Mouse (Mus musculus) forebrain, embryonic 16.5 days (tissue): ENCODE data around the gene Lhx5. TPM values are rescaled to one million over a fixed set of nuclear protein-coding genes. Genes with fewer than 3 reads are reported as not detected.

Experiments
- ATAC-seq: fragments of 200-750 bp; cut with Nextera tagmentation; 2 replicates; pipeline ENCODE4 v1.8.0; 2017; ENCODE audit warnings: mild to moderate bottlenecking, moderate library complexity
- H3K27ac ChIP-seq: fragments of 300-500 bp; sonication (generic); 2 replicates; pipeline ENCODE4 v1.5.1; 2014; ENCODE audit warnings: low read length, control low read depth
- H3K27me3 ChIP-seq: fragments of 300-500 bp; sonication (generic); replicated peaks from 2 replicates; pipeline ENCODE4 v1.6.1; 2014; ENCODE audit warnings: low read length; ENCODE audit not compliant: control insufficient read depth, insufficient read depth
- H3K36me3 ChIP-seq: fragments of 300-500 bp; sonication (generic); 2 replicates; pipeline ENCODE4 v1.6.1; 2014; ENCODE audit not compliant: control insufficient read depth, insufficient read depth
- H3K4me1 ChIP-seq: fragments of 300-500 bp; sonication (generic); replicated peaks from 2 replicates; pipeline ENCODE4 v1.6.1; 2014; ENCODE audit warnings: low read length; ENCODE audit not compliant: control insufficient read depth, insufficient read depth
- H3K4me2 ChIP-seq: fragments of 300-500 bp; sonication (generic); 2 replicates; pipeline ENCODE4 v1.6.1; 2014; ENCODE audit warnings: mild to moderate bottlenecking, low read length, control low read depth
- H3K4me3 ChIP-seq: fragments of 300-500 bp; sonication (generic); replicated peaks from 2 replicates; pipeline ENCODE4 v1.5.1; 2014; ENCODE audit warnings: mild to moderate bottlenecking, low read length, control low read depth
- H3K9ac ChIP-seq: fragments of 300-500 bp; sonication (generic); replicated peaks from 2 replicates; pipeline ENCODE4 v1.6.1; 2014; ENCODE audit warnings: low read depth, low read length, control low read depth
- H3K9me3 ChIP-seq: fragments of 300-500 bp; sonication (generic); 2 replicates; pipeline ENCODE4 v1.6.1; 2016; ENCODE audit warnings: low read length; ENCODE audit not compliant: control insufficient read depth
- WGBS: fragments of 180-500 bp; shearing (Covaris S2); extraction: QIAGEN DNeasy Blood & Tissue Kit; methylation state at CpG from one replicate; pipeline ENCODE4 v1.1.7; 2014; 5-methylcytosine and 5-hydroxymethylcytosine counted together
- polyA plus RNA-seq: library from polyadenylated mRNA; unstranded; fragments of >200 nt; fragmentation: Nextera tagmentation; extraction: Ambion mirVana; gene quantifications from 2 replicates; pipeline ENCODE4 v1.2.1, GENCODE M21; 2015

The Lhx5 gene
- polyA plus RNA-seq, 1 experiment from 2014 or later, result 7.0 TPM

GRCm38 (mm10) chr5:120428990-120429389 lies 2.5 kb upstream of the Lhx5 start:
- H3K9ac ChIP-seq, result no peak overlapping the region
- H3K36me3 ChIP-seq, result no peaks in the 10 kb centered on the region
- H3K9me3 ChIP-seq, result no peaks in the 10 kb centered on the region
- ATAC-seq, result no peak
- H3K4me1 ChIP-seq, result peaks cover 17% of the 10 kb centered on the region
- H3K27ac ChIP-seq, result no peak overlapping the region
- WGBS, result 5% methylated on average over 5 of the region's 6 CpGs
- no peak overlapping the region for H3K4me3 ChIP-seq
- no peak overlapping the region for H3K4me2 ChIP-seq
- peaks cover 67% of the 10 kb centered on the region for H3K27me3 ChIP-seq

- Histone ChIP-seq H3K4me3 (no peak overlapping the region), H3K4me2 (no peak overlapping the region), H3K9me3 (no peaks in the 10 kb centered on the region), H3K36me3 (no peaks in the 10 kb centered on the region), H3K27me3 (peaks cover 74% of the 10 kb centered on the region), H3K4me1 (peaks cover 17% of the 10 kb centered on the region), H3K27ac (no peak overlapping the region), H3K9ac (no peak overlapping the region)
- WGBS, result 28% methylated on average over 6 of the region's 6 CpGs
- ATAC-seq, result no peak
These were observed 1.8 kb upstream of the Lhx5 start for GRCm38 (mm10) chr5:120429692-120430091.

- Histone ChIP-seq H3K9me3 (no peaks in the 10 kb centered on the region), H3K9ac (no peak overlapping the region; the same call in 1 of the 2 replicates), H3K27me3 (peaks cover 81% of the 10 kb centered on the region), H3K27ac (no peak overlapping the region), H3K36me3 (no peaks in the 10 kb centered on the region), H3K4me1 (peaks cover 24% of the 10 kb centered on the region), H3K4me3 (peak overlapping the region; percentile 35), H3K4me2 (no peak overlapping the region)
- 1% methylated on average over 30 of the region's 30 CpGs for WGBS
- no peak for ATAC-seq
These were observed 407 bp upstream of the Lhx5 start for GRCm38 (mm10) chr5:120431001-120431583.

- H3K4me3 ChIP-seq, result peak overlapping the region; percentile 35
- H3K27me3 ChIP-seq, result peaks cover 80% of the 10 kb centered on the region
- H3K9me3 ChIP-seq, result no peaks in the 10 kb centered on the region
- no peak overlapping the region for H3K4me2 ChIP-seq
- WGBS, result under 1% methylated on average over 9 of the region's 9 CpGs
- ATAC-seq, result no peak
- H3K27ac ChIP-seq, result no peak overlapping the region
- H3K9ac ChIP-seq, result no peak overlapping the region
- no peaks in the 10 kb centered on the region for H3K36me3 ChIP-seq
- H3K4me1 ChIP-seq, result peaks cover 27% of the 10 kb centered on the region
These were observed 1.1 kb downstream of the Lhx5 start for GRCm38 (mm10) chr5:120432486-120433015.

DNA sequence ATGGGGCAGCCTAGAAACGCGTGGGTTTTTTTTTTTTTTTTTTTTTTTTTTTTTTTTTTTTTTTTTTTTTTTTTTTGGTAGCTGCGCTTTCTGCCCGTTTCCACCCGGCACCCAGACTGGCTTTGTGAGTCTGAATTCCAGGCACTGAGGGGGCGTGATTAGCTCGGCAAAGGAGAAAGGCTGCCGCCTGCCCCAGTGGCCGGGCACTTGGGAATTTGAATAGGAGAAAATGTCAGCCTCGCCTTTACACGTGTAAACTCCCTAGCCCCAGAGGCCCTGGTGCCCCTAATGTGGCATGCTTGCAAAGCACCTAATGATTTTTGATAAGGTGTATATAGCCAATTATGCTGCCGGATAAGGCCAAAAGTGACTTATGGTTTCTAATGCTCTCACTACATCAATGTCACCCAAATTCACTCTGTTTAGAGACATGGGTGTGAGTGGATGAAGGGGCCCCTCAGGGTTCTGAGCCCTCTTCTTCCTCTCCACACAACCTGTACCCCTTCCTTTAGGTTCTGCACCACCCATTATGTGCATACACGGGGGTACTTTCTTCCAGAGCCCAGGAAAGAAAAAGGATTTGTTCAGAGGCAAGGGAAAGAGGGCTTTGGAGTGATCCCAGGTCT lies 1.7 kb downstream of the Lhx5 start:
- Histone ChIP-seq H3K9ac (no peak overlapping the region), H3K27me3 (peaks cover 79% of the 10 kb centered on the region), H3K27ac (no peak overlapping the region), H3K4me3 (peak overlapping the region; percentile 17), H3K36me3 (no peaks in the 10 kb centered on the region), H3K4me1 (peaks cover 25% of the 10 kb centered on the region), H3K4me2 (no peak overlapping the region), H3K9me3 (no peaks in the 10 kb centered on the region)
- WGBS, result 0% methylated on average over 13 of the region's 13 CpGs
- ATAC-seq, result no peak

DNA sequence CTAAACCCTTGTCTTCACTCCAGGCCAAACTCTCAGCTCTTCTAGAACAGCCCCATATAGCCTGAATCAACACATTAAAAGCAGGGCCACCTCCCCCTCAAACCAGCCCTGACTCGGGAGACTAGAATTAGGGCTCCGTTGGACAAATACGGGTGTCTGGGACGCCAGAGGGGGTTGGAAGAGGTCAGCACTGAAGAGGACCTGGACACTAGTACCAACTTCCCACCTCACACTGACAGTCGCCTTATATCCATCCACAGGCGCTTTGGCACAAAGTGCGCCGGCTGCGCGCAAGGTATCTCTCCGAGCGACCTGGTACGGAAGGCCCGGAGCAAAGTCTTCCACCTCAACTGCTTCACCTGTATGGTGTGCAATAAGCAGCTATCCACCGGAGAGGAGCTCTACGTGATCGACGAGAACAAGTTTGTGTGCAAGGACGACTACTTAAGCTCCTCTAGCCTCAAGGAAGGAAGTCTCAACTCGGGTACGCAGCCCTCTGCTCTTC lies 2.8 kb downstream of the Lhx5 start:
- Histone ChIP-seq H3K27ac (no peak overlapping the region), H3K4me2 (no peak overlapping the region), H3K9me3 (no peaks in the 10 kb centered on the region), H3K36me3 (no peaks in the 10 kb centered on the region), H3K4me3 (peak overlapping the region; percentile 14), H3K4me1 (peaks cover 24% of the 10 kb centered on the region), H3K9ac (no peak overlapping the region), H3K27me3 (peaks cover 81% of the 10 kb centered on the region)
- WGBS, result 4% methylated on average over 21 of the region's 21 CpGs
- ATAC-seq, result no peak

GRCm38 (mm10) chr5:120435006-120435681 lies 3.6 kb downstream of the Lhx5 start:
- Histone ChIP-seq H3K36me3 (no peaks in the 10 kb centered on the region), H3K4me2 (no peak overlapping the region), H3K27me3 (peaks cover 81% of the 10 kb centered on the region), H3K27ac (no peak overlapping the region), H3K4me1 (peaks cover 30% of the 10 kb centered on the region), H3K9ac (no peak overlapping the region), H3K4me3 (peak overlapping the region; percentile 41; the same call in 1 of the 2 replicates), H3K9me3 (no peaks in the 10 kb centered on the region)
- WGBS, result 1% methylated on average over 44 of the region's 44 CpGs
- no peak for ATAC-seq

GRCm38 (mm10) chr5:120435731-120436501 lies 4.4 kb downstream of the Lhx5 start:
- Histone ChIP-seq H3K4me1 (peaks cover 34% of the 10 kb centered on the region), H3K9ac (no peak overlapping the region), H3K4me2 (peak overlapping the region; percentile 54), H3K27ac (no peak overlapping the region), H3K27me3 (peaks cover 78% of the 10 kb centered on the region), H3K4me3 (peak overlapping the region; percentile 41), H3K36me3 (no peaks in the 10 kb centered on the region), H3K9me3 (no peaks in the 10 kb centered on the region)
- ATAC-seq, result no peak
- under 1% methylated on average over 47 of the region's 47 CpGs for whole genome bisulfite sequencing
